Mouse (Mus musculus): ENCODE data around the gene Zfp455. TPM values are rescaled to one million over a fixed set of nuclear protein-coding genes. Genes with fewer than 3 reads are reported as not detected.
"Not testable (repeated sequence)": the region's sequence is repeated elsewhere in the genome, so short reads cannot be mapped to it uniquely, and the experiment has no call there.

Zfp455 gene
- 1 to 10 TPM in 1 of 4 experiments, under 1 TPM in 3; 0.41 to 1.0 (median 0.70) TPM for total RNA-seq (2022)

DNA sequence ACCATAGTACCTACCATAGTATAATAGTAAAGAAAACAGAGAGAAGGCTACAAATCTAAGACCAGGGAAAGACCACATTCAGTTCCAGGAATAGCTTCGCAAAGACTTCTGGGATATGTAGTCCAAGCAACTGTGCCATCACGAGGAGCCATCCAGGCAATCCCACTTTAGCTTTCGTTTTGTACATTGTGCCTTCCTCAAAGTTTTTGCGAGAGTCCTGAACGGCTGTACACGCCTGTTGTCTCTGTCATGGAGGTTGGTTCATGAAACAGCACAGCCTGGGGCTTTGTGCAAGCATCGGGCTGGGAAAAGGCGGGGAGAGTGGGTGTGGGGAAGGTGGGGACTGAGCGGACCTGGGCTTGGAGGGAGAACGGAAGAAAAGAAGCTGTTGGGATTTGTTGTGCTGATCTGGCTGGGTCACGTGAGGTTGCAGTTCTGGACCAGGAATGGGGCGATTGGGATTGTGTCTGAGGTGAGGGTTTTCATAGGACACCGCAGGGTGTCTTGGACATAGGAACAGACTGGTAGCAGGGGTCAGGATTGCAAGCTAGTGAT lies at the start of gene Zfp455:
Gene Zfp455 (plus strand): TSS at position 167 of the 555 bp plus-strand sequence.
- peak; percentile 8 to 15 for DNase-seq (ENCODE audit: low spot score in 2 of 2)

DNA sequence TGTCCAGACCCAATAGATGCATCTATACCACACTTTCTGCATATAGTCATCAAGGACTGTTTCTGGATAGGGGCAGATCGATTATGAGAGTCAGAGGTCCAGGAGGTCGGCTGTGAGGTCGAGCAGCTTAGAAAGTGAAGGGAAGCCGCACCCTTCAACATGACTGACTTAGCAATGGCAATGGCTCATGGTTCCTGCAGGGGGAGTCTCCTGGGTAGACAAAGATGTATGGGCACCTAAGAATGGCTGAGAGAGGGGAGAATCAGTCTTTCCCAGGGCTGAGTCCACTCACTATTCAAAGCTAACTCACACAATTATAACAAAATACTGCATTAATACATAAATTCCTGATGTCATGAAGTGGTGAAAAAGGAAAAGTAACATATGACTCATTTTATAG lies 28.2 kb upstream of the Zfp455 start:
- not testable (repeated sequence) for DNase-seq (ENCODE audit: low spot score in 2 of 2)

DNA sequence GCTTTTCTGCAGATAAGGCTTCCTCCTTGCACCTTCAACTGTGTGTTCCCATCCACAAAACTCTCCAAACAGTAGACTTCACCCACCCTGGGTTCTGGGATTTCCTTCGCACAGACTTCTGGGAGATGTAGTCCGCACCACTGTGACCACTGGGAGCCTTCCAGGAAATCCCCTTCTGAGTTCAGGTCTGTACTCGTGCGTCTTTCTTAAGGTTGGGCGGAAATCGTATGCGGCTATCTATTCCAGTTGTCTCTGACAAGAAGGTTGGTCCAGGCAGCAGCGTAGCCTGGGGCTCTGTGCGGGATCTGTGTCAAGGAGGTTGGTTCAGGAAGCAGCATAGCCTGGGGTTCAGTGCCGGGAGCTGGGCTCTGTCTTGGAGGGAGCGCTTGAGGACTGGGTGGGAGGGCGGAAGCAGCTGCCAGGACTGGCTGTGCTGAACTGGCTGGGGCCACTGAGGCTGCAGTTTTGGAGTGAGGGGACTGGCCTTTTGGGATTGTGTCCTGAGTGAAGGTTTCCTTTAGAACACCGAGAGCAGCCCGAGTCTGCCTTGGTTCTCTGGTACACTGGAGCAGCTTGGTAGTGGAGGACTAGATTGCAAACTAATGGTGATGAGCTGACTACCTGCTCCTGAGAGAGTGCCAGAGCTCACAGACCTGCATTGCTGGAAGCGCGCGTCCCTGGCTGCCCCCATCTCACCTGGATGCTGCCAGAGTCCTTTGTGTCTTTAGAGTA lies 21.1 kb upstream of the Zfp455 start, which contains the start of gene Rsl1:
Gene Rsl1 (plus strand): TSS at position 192 of the 732 bp plus-strand sequence.
- peak; percentile 46 to 47 for DNase-seq (ENCODE audit: low spot score in 2 of 2)

DNA sequence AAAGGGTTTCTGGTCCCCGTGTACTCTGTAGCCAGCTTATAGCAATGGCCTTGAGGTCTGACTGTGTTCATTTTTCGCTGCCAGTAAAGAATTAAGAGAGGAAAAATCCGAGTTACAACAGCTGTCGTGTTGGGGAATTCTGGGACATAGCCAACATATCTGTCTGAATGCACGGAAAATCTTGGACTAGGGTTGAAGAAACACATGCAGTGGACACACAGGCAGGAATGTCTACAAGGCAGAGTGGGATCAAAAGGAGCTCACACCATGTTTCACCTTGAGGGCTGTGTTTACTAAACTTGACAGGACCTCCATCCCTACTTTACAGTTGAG lies 20.6 kb upstream of the Zfp455 start:
- DNase-seq (ENCODE audit: low spot score in 2 of 2), result no peak

DNA sequence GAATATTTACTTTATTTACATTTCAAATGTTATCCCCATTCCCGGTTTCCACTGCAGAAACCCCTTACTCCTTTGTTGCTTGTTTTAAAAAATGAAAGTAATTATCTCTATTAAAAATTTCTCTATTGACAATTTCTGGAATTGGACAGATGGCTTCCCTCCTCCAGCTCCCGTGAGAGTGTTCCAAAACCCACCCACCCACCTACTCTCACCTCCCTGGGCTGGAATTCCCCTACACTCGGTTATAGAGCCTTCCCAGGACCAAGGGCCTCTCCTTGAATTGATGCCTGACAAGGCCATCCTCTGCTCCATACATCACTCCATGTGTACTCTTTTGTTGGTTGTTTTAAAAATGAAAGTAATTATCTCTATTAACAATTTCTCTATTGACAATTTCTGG lies 7.3 kb downstream of the Zfp455 start:
- no peak for DNase-seq (ENCODE audit: low spot score in 2 of 2)

DNA sequence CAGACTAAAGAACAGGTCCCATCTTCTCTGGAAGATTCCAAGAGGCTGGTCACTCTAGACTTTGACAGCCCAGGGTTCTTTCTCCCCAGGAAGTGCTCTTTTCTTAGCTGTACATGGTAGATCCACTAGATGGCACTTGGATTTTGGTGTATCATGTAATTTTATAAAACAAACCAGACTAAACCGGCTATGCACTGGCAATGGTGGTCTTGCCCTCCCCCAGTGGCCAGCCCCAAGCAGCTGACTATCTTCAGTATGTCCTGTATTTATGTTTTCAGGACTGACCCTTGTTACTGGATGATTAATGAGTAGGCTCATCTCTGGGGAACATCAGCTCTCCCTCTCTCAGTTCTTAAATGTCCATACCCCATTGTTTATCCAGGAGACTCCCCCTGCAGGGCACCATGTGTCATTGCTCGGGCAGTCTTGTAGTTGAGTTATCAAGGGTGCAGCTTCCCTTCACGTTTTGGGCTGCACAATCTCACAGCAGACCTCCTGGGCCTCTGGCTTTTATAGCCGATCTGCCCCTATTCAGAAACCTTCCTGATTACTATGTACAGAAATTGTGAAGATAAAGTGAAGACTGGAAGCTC lies 19.8 kb downstream of the Zfp455 start:
- DNase-seq (ENCODE audit: low spot score in 2 of 2), result no peak

Other genes starting within 250 kb of the Zfp455 start
- gene Zfp712, start 133.3 kb upstream of the Zfp455 start, total RNA-seq (2022), result 1 to 10 TPM in 1 of 4 experiments, under 1 TPM in 3; 0.87 to 1.3 (median 0.95) TPM
- gene Zfp708, start 96.5 kb upstream of the Zfp455 start, total RNA-seq (2022), result 1 to 10 TPM; 1.6 to 2.3 (median 1.9) TPM
- gene Gm28557, start 85.9 kb upstream of the Zfp455 start, total RNA-seq (2022), result 1 to 10 TPM; 1.0 to 2.2 (median 1.9) TPM
- gene Rslcan18, start 78.2 kb upstream of the Zfp455 start, total RNA-seq (2022), result under 1 TPM; 0.40 to 0.68 (median 0.53) TPM
- gene Zfp759, start 72.8 kb upstream of the Zfp455 start, total RNA-seq (2022), result 1 to 10 TPM; 5.3 to 7.1 (median 5.5) TPM
- 1 to 10 TPM; 1.8 to 2.9 (median 2.1) TPM for gene Rsl1, start 21.3 kb upstream of the Zfp455 start, total RNA-seq (2022)
- gene Zfp458, start 84.0 kb downstream of the Zfp455 start, total RNA-seq (2022), result 1 to 10 TPM in 3 of 4 experiments, under 1 TPM in 1; 0.83 to 1.7 (median 1.2) TPM
- 1 to 10 TPM; 3.9 to 6.5 (median 4.9) TPM for gene Zfp457, start 112.0 kb downstream of the Zfp455 start, total RNA-seq (2022)
- gene Zfp595, start 138.1 kb downstream of the Zfp455 start, total RNA-seq (2022), result 1 to 10 TPM; 1.3 to 2.0 (median 1.5) TPM
- 1 to 10 TPM in 1 of 4 experiments, under 1 TPM in 2, not detected in 1; 0.78 to 1.0 (median 0.90) TPM for gene Gm28044, start 166.0 kb downstream of the Zfp455 start, total RNA-seq (2022)
- gene Zfp953, start 166.1 kb downstream of the Zfp455 start, total RNA-seq (2022), result 1 to 10 TPM; 1.0 to 1.3 (median 1.1) TPM
- gene Gm28041, start 181.2 kb downstream of the Zfp455 start, total RNA-seq (2022), result 1 to 10 TPM in 1 of 4 experiments, under 1 TPM in 1, not detected in 2; 0.63 to 1.1 TPM
- under 1 TPM; 0.08 to 0.54 (median 0.15) TPM for gene Zfp456, start 181.3 kb downstream of the Zfp455 start, total RNA-seq (2022)
- 1 to 10 TPM in 2 of 4 experiments, under 1 TPM in 2; 0.88 to 1.3 (median 1.1) TPM for gene Zfp429, start 205.3 kb downstream of the Zfp455 start, total RNA-seq (2022)
- 1 to 10 TPM in 1 of 4 experiments, under 1 TPM in 3; 0.22 to 1.7 (median 0.53) TPM for gene Zfp459, start 226.9 kb downstream of the Zfp455 start, total RNA-seq (2022)